Mouse (Mus musculus) heart, adult 2 months (tissue): ENCODE measurements around the gene Fbxw27. TPM values are rescaled to one million over a fixed set of nuclear protein-coding genes. Genes with fewer than 3 reads are reported as not detected.
A peak's percentile ranks its signal among the peaks of the same experiment; 100 is the strongest.
"Not testable (repeated sequence)": the region's sequence is repeated elsewhere in the genome, so short reads cannot be mapped to it uniquely, and the experiment has no call there.

Experiments used
- DNase-seq, 2 experiments: peaks; one replicate each; pipeline ENCODE4 v3.0.0; 2021
- H3K27ac ChIP-seq: fragments of 200-600 bp; 2 replicates; pipeline ENCODE4 v1.8.1; 2022
- H3K27me3 ChIP-seq: fragments of 200-500 bp; 2 replicates; pipeline ENCODE4 v1.6.1; 2012; ENCODE audit warnings: mild to moderate bottlenecking, low read length, inconsistent platforms, mixed read lengths; ENCODE audit not compliant: control insufficient read depth, insufficient read depth
- H3K36me3 ChIP-seq: fragments of 200-500 bp; 2 replicates; pipeline ENCODE4 v1.6.1; 2012; ENCODE audit warnings: low read length, inconsistent platforms; ENCODE audit not compliant: control insufficient read depth, insufficient read depth
- H3K4me1 ChIP-seq: fragments of 200-500 bp; 2 replicates; pipeline ENCODE4 v1.6.1; 2011; ENCODE audit warnings: low read length; ENCODE audit not compliant: control insufficient read depth, insufficient read depth
- H3K4me3 ChIP-seq: fragments of 200-600 bp; 2 replicates; pipeline ENCODE4 v1.8.1; 2022
- H3K79me2 ChIP-seq: fragments of 200-500 bp; replicated peaks from 2 replicates; pipeline ENCODE4 v1.6.1; 2012; ENCODE audit warnings: mild to moderate bottlenecking, inconsistent platforms, low read length, moderate library complexity, mixed read lengths; ENCODE audit not compliant: control insufficient read depth, insufficient read depth
- H3K9ac ChIP-seq: fragments of 200-500 bp; 2 replicates; pipeline ENCODE4 v1.6.1; 2012; ENCODE audit warnings: low read depth, mild to moderate bottlenecking, control low read depth, inconsistent platforms, low read length, mixed read lengths
- CTCF ChIP-seq: fragments of 200-600 bp; IDR thresholded peaks from 2 replicates; pipeline ENCODE4 v1.8.1; 2022; ENCODE audit warnings: antibody characterized with exemption, mild to moderate bottlenecking, moderate library complexity
- EP300 ChIP-seq: fragments of 200-500 bp; IDR thresholded peaks from 2 replicates; pipeline ENCODE4 v1.6.1; 2011; ENCODE audit warnings: low read depth, low read length, control low read depth; ENCODE audit not compliant: insufficient read depth
- POLR2A ChIP-seq: fragments of 200-500 bp; IDR thresholded peaks from 2 replicates; pipeline ENCODE4 v1.6.1; 2011; ENCODE audit warnings: mild to moderate bottlenecking, low read depth, low read length, control low read depth; ENCODE audit not compliant: insufficient read depth
- WGBS: fragments of 180-500 bp; shearing (Covaris S2); methylation state at CpG from one replicate; pipeline ENCODE4 v1.1.7; 2018; 5-methylcytosine and 5-hydroxymethylcytosine counted together
- intact Hi-C: fragments of 180-260 bp; cut with DNase I; formaldehyde crosslinking; loops from one replicate; pipeline ENCODE4 v1.15.1; 2025
- long read RNA-seq: library from polyadenylated mRNA; stranded (forward); transcript quantifications from one replicate; pipeline ENCODE4 v2.0.0, GENCODE M21; 2021
- polyA plus RNA-seq: library from polyadenylated mRNA; depleted of rRNA; stranded (reverse); fragments of >200 nt; gene quantifications from 2 replicates; pipeline ENCODE4 v1.2.3, GENCODE M21; 2012; rRNA removed
- total RNA-seq, 2 experiments: library from RNA; stranded (reverse); gene quantifications; 2 replicates each; pipeline ENCODE4 v1.2.3; 2021

The Fbxw27 gene
- total RNA-seq (not detected), polyA plus RNA-seq (not detected in 2 replicates)
- long read RNA-seq, result 0 reads

- H3K27me3 ChIP-seq, H3K4me1 ChIP-seq, H3K27ac ChIP-seq, H3K36me3 ChIP-seq, intact Hi-C loops, DNase-seq, H3K79me2 ChIP-seq, H3K4me3 ChIP-seq, H3K9ac ChIP-seq: not testable (repeated sequence)
- 72% methylated on average over 4 of the region's 4 CpGs for WGBS
Measured at GRCm38 (mm10) chr9:109790570-109790969, at the start of gene Fbxw27. Gene Fbxw27, minus strand, starts transcription at chr9:109790670.

DNA sequence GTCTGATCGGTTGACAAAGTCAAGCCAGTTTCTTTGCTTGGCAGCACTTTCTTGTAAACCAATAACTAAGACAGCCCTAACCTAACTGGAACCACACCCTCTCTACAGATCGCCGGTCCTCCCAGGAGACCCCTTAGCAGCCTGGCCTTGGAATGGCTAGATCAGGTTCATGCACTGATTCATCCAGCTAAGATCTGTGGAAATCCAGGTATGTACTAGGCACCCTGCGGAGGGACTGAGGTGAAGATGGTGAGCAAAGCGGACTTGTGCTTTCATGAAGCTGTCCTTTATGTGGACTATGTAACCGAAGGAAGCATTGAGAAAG, 42.6 kb upstream of the Fbxw27 start:
- H3K4me1 ChIP-seq, result peaks cover 6% of the 10 kb centered on the region
- no peaks in the 10 kb centered on the region for H3K79me2 ChIP-seq
- no peaks in the 10 kb centered on the region for H3K27me3 ChIP-seq
- no peak for TF ChIP-seq CTCF
- TF ChIP-seq POLR2A, result no peak
- no peak for TF ChIP-seq EP300
- H3K36me3 ChIP-seq, result no peaks in the 10 kb centered on the region
- peak overlapping the region; percentile 59 for H3K4me3 ChIP-seq
- no peak for DNase-seq
- intact Hi-C loops, result loop anchor here (10.0 kb wide), 1 partner anchor 148 kb away; no protein-coding TSS in a partner anchor
- H3K9ac ChIP-seq, result peak overlapping the region; percentile 65
- 3% methylated on average over 6 of the region's 6 CpGs for WGBS
- peak overlapping the region; percentile 92 for H3K27ac ChIP-seq

- H3K9ac ChIP-seq, result peak within 1 kb of the TSS; percentile 65
- intact Hi-C loops, result loop anchor here (10.0 kb wide), 1 partner anchor 148 kb away; no protein-coding TSS in a partner anchor
- H3K4me1 ChIP-seq, result peaks cover 6% of the 10 kb centered on the region
- peak within 1 kb of the TSS; percentile 59 for H3K4me3 ChIP-seq
- peak; percentile 89 to 91 for DNase-seq
- no peaks in the 10 kb centered on the region for H3K36me3 ChIP-seq
- H3K27ac ChIP-seq, result peak within 1 kb of the TSS; percentile 92
- TF ChIP-seq EP300 (0 out of 2 replicates have a peak, but pooled peaks have one; percentile 51), POLR2A (peak; percentile 83), CTCF (peak; percentile 90)
- H3K27me3 ChIP-seq, result no peaks in the 10 kb centered on the region
- WGBS, result under 1% methylated on average over 32 of the region's 32 CpGs
- no peaks in the 10 kb centered on the region for H3K79me2 ChIP-seq
Measured at GRCm38 (mm10) chr9:109832391-109833087, 42.1 kb upstream of the Fbxw27 start, which contains the start of gene Nme6. Gene Nme6, plus strand, starts transcription at chr9:109832749.

DNA sequence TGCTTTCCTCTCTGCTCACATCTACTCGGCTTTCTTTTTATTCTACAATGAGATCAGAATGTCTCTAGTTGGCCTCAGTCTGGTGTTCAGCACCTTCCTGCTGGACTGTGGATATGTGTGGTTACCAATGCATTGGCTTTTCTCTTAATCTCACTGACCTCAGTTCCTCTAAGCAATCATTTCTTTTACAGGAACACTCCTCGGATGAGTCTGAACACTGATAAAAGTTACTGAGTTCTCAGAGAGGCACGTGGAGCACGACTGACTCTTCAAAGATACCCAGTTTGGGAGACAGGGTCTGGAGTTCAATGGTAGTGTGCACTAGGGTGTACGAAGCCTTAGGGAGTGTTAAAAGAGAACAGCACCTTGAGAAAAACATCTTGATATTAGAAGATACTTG, 35.7 kb upstream of the Fbxw27 start:
- Histone ChIP-seq H3K27ac (no peak overlapping the region), H3K36me3 (no peaks in the 10 kb centered on the region), H3K27me3 (no peaks in the 10 kb centered on the region), H3K9ac (no peak overlapping the region), H3K79me2 (no peaks in the 10 kb centered on the region), H3K4me1 (no peaks in the 10 kb centered on the region), H3K4me3 (no peak overlapping the region)
- WGBS, result 38% methylated on average over 5 of the region's 5 CpGs
- intact Hi-C loops, result no loop called here
- no peak for TF ChIP-seq CTCF
- TF ChIP-seq POLR2A, result no peak
- no peak for TF ChIP-seq EP300
- no peak for DNase-seq

GRCm38 (mm10) chr9:109825739-109826138, 35.3 kb upstream of the Fbxw27 start:
- WGBS, result 25% methylated on average over 4 of the region's 4 CpGs
- intact Hi-C loops, result no loop called here
- Histone ChIP-seq H3K27ac (no peak overlapping the region), H3K9ac (no peak overlapping the region), H3K4me1 (no peaks in the 10 kb centered on the region), H3K79me2 (no peaks in the 10 kb centered on the region), H3K27me3 (no peaks in the 10 kb centered on the region), H3K36me3 (no peaks in the 10 kb centered on the region), H3K4me3 (no peak overlapping the region)
- TF ChIP-seq CTCF, result no peak
- TF ChIP-seq EP300, result no peak
- no peak for TF ChIP-seq POLR2A
- DNase-seq, result no peak

DNA sequence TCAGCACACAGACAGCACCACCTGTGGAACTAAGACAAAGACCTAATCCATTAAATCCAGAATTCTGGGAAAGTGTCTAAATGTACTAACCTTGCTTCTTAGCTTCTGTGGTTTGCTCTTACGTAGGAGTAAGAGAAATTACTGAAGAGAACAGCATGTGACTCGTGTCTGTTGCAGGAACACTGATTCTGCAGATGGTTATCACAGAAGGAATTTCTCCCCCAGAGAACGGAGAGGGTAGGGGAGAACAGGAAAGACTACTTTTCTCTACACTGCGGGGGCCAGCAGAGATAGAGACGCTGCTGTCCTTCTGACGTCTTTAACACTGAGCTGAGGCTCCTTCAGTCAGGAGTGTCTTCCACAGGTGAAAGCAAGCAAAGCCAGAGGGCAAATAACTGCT, 25.9 kb upstream of the Fbxw27 start:
- no peak overlapping the region for H3K27ac ChIP-seq

More for the DNA sequence above, 25.9 kb upstream of the Fbxw27 start:
- 24% methylated on average over 6 of the region's 6 CpGs for whole genome bisulfite sequencing
- H3K4me1 ChIP-seq, result no peaks in the 10 kb centered on the region
- TF ChIP-seq EP300, result no peak
- TF ChIP-seq CTCF, result no peak
- no peak for TF ChIP-seq POLR2A
- DNase-seq, result no peak
- intact Hi-C loops, result no loop called here
- H3K36me3 ChIP-seq, result no peaks in the 10 kb centered on the region
- H3K27me3 ChIP-seq, result no peaks in the 10 kb centered on the region
- no peak overlapping the region for H3K4me3 ChIP-seq
- no peak overlapping the region for H3K9ac ChIP-seq
- H3K79me2 ChIP-seq, result no peaks in the 10 kb centered on the region
